Mouse (Mus musculus) kidney, postnatal 14 days (tissue): ENCODE data around the gene C5ar1.
A peak's percentile ranks its signal among the peaks of the same experiment; 100 is the strongest.
"Not testable (repeated sequence)": the region's sequence is repeated elsewhere in the genome, so short reads cannot be mapped to it uniquely, and the experiment has no call there.

Source experiments
- DNase-seq: peaks from one replicate; pipeline ENCODE4 v3.0.0; 2022; ENCODE audit warnings: mixed read lengths

C5ar1 gene

DNA sequence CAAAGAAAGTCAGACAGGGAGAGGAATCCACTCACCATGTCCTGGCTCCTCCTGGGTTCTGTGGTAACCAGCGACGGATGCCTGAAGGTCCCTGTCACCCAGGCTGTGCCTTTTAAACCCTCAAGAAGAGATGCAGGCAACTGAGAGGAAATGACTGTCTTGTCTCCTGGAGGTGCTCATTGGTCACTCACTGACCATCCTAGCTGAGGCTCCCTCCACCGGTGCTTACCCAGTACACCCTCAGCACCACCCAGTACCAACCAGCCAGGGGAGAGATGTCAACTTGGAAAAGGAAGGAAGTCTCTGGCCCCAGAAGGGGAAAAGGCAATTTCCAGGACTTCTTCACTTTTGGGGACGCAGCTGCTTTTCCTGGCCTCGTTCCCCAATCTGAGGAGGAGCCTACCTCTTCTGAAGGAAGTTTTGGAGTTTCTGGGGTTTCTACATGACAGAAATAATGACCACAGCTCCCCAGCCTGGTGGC lies at the start of gene C5ar1:
Gene C5ar1 (minus strand): TSS at position 431 of the 481 bp plus-strand sequence.
- no peak for DNase-seq

DNA sequence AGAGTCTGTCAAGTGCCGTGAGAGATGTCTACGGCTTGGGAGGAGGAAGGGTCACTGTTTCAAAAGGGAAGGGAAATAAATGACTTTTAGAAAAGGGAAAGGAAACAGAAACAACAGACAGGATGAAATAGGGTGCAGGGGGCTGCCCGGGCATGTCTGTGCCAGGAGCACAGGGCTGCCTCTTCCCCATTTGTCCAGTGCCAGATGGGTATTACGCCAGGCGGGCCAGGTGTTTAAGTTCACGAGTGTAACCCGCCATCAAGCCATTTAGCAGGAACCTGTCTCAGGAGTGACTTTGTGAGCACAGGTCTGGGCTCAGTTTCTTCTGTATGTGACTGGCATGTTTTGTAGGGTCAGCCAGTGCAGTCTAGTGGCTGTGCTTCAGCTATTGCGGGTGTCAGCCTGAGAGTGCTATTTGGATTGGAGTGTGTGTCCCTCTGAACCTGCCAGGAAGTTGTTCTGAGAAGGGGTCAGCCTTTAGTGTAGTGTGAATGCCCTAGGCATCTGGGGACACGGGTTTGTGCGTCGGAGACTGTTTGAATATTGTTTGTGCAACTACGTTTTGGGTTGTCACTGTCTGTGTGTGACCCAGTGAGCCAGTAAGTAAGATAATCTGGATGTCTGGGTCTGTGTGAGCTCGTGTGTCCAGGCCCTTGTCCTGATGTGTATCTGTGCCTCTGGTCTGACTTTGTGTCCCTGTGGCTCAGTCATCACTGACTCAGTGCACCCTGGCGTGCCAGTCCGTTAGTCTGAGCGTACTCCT lies 49.4 kb upstream of the C5ar1 start:
- DNase-seq, result no peak

DNA sequence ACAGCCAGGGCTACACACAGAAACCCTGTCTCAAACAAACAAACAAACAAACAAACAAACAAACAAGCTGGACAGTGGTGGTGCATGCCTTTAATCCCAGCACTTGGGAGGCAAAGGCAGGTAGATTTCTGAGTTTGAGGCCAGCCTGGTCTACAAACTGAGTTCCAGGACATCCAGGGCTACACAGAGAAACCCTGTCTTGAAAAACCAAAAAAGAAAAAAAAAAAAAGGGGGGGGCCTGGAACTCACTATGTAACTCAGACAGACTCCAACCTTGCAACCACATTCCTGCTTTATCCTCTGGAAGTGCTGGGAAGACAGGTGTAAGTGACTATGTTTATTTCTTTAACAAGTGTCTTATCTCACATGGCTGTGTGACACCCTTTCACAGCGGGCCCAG lies 48.8 kb upstream of the C5ar1 start, which contains the start of gene Bbc3:
Gene Bbc3 (plus strand): TSS at position 301 of the 400 bp plus-strand sequence.
- not testable (repeated sequence) for DNase-seq

DNA sequence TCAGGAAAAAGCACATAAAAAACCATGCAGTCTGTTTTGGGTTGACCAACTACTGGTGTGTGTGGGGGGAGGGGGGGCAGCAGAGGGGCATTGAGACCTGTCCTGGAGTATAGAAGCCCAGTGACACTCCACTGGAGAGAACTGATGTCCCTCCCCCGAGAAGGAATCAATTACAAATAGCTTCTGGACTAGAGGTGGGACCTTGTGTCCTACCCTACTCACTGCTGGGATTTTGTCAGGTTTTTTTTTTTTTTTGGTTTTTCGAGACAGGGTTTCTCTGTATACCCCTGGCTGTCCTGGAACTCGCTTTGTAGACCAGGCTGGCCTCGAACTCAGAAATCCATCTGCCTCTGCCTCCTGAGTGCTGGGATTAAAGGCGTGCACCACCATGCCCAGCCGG lies 47.8 kb upstream of the C5ar1 start:
- DNase-seq, result not testable (repeated sequence)

DNA sequence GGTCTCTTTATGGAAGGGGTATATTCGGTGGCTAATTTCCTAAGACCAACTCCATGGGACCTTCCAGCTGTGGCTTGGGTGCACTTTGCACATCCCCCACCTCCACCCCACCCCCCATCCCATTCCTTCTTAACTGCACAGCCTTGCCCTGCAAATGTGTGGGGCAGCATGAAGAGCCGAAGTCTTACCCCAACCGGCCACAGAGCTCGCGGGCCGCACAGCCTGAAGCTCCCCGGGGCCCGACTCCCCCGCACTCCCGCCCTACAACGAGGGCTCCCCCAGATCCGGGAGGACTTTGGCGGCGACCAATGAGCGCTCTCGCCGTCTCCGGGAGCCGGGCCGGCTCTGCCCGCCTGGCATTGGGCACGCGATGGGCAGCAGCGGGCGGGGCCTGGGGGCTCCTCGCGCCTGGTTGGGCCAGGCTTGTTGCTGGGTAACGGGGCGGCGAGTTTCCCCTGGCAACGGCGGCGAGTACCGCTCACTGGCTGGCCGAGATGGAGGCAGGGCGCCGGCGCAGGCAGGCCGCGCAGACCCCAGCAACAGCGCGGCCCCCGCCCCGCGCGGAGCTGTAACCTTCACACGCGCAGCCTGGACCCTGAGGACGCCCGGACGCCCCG lies 40.2 kb upstream of the C5ar1 start:
- DNase-seq, result peak; percentile 91

DNA sequence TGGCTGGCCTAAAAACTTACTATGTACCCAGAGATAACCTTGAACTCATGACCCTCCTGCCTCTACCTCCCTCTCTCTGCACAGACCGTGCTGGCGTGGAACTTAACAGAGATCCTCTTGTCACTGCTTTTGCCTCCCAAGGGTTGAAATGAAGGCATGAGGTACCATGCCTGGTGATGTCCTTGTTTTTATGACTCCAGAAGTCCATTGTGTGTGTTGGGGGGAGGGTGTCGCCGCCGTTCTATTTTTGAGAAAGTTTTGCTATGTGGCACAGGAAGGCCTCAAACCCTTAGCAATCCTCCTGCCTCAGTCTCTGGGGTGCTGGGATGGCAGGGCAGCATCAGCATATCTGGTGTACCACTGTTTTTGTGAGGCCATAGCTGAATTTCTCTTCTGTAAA lies 39.6 kb upstream of the C5ar1 start:
- no peak for DNase-seq

DNA sequence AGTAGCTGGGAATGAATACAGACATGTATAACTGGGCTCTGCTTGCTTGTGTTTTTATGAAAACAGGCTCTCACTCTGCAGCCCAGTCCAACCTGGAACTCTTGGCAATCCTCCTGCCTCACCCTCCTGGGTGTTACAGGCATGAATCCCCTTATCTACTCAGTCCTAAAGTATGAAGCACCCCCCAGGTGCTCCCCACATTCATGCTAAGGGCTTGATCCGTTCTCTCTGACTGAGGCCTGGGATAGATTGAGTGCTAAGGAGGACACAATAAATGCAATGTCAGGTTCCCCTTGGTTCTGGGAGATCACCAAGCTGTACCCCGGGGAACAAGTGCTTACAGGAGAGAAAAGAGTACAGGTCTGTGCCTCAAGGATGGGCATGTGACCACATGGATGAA lies 38.3 kb upstream of the C5ar1 start:
- no peak for DNase-seq

DNA sequence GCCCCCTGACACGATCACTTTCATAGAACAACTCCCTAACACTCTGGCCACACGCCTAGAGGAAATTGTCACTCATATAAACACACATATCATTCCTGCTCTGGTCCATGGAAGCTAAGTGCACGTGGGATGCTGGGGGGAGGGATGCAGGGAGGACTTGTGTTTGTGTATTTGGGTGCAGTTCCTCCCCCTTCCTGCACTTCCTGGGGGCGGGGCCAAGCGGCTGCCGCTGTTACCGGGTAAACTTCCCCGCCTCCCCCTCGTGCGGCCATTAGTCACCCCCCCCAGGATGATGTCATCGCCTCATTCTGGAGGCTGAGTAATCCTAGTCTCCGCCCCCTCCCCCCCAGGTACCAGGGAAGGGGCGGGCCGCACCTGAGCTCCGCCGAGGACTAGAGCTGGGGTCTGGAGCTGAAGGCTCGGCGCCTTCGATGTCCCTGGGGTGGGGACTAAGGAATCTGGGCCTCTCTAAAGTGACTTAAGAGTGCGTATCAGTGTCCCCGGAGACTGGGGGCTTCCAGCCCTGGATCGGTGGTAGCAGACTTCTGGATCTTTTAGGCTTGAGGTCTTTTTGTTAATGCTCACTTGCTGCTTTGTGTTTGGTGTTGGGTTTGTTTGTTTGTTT lies 37.5 kb upstream of the C5ar1 start:
- DNase-seq, result peak; percentile 92

DNA sequence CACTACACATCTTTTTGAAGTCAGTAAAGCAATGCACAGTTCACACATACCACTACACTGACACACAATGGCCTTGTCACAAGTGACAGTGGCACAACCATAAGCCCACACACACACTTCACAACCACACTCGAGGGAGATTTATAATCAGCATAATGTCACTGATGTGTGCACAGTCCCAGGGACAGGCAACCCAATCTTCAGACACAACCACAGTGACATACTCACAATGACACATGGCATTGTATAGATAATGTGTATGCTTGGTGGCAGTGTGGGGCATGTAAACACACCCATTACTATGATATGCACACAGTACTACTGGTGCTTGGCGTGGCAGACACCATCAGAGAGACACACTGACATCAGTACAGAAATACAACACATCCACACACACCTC lies 36.8 kb upstream of the C5ar1 start:
- DNase-seq, result no peak

DNA sequence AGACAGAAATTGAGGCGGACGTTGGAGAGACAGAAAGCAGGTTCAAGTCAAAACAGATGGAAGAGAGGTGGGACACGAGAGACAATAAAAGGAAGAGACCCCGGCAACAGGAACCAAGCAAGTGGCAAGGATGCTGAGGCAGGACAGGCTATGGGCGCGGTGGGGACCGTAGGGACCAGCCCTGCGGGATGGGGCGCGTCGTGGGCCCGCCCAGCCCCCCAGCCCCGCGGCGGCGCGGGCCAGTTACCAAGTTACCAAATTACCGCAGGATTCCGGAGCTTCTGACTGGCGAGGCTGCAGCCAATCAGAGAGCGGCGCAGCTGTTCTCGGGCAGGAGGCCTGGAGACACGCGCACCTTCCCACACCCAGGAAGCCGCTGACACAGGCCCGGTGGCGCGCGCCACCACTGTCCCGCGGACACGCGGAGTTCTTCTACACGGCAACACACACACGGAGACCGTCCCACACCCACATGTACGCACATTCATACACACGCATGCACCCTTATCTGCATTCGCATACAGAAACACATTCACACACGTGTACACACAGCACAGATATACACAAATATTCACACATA lies 36.1 kb upstream of the C5ar1 start:
- DNase-seq, result peak; percentile 88

DNA sequence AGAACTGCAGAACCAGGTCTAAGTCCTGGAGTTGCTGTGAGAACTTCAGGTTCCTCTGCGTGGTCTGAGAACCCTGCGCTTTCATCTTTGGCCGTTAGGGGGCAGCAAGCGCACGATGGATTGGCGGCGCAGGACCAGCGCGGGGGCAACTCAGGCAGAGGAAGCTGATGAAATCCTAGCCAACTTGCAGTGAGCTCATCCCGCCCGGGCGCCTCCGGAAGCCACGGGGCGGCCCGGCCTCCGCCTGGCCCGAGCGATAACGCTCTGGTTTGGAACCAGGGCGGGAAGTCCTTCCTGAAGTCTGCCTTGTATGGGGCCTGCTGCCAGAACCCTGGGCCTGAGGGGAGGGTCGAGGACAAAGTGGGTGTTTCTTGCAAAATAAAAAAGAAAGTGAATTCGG lies 35.5 kb upstream of the C5ar1 start:
- DNase-seq, result peak; percentile 95

DNA sequence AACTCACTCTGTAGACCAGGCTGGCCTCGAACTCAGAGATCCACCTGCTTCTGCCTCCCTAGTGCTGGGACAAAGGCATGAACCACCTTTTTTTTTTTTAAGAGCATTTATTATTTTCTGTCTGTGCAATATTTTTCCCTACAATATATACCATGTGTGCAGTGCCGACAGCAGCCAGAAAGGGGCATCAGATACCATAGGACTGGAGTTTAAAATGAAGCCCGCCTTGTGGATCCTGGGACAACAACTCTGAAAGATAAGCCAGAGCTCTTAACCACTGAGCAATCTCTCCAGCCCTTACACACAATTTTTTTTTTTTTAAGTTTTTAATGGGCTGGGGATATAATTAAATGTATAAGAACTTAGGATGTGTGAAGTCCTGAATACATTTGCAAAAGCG lies 35.0 kb upstream of the C5ar1 start:
- peak; percentile 56 for DNase-seq

DNA sequence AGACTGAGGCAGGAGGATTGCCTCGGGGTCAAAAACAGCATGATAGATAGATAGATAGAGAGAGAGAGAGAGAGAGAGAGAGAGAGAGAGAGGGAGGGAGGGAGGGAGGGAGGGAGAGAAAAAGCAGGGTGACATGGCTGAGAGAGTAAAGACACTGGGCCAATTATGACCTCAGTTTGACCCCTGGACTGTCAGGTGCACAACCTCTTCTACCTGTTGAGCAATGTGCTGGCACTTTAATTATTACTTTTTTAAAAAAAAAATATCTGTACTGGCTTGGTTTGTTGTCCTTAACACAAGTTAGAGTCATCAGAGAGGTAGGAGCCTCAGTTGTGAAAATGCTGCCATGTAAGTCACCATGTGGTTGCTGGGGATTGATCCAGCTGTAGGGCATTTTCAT lies 28.5 kb upstream of the C5ar1 start:
- DNase-seq, result no peak

DNA sequence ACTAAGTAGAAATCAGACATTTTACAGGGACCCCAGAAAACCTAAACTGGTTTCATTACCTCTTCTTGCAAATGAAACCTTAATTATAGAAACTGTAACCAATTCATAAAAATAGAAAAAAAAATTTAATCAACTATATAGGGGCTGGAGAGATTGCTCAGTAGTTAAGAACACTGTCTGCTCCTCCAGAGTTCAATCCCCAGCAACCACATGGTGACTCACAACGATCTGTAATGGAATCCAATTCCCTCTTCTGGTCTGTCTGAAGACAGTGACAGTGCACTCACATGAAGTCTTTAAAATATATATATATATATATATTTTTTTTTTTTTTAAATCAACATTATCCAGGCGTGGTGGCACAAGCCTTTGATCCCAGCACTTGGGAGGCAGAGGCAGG lies 27.7 kb upstream of the C5ar1 start:
- DNase-seq, result no peak

DNA sequence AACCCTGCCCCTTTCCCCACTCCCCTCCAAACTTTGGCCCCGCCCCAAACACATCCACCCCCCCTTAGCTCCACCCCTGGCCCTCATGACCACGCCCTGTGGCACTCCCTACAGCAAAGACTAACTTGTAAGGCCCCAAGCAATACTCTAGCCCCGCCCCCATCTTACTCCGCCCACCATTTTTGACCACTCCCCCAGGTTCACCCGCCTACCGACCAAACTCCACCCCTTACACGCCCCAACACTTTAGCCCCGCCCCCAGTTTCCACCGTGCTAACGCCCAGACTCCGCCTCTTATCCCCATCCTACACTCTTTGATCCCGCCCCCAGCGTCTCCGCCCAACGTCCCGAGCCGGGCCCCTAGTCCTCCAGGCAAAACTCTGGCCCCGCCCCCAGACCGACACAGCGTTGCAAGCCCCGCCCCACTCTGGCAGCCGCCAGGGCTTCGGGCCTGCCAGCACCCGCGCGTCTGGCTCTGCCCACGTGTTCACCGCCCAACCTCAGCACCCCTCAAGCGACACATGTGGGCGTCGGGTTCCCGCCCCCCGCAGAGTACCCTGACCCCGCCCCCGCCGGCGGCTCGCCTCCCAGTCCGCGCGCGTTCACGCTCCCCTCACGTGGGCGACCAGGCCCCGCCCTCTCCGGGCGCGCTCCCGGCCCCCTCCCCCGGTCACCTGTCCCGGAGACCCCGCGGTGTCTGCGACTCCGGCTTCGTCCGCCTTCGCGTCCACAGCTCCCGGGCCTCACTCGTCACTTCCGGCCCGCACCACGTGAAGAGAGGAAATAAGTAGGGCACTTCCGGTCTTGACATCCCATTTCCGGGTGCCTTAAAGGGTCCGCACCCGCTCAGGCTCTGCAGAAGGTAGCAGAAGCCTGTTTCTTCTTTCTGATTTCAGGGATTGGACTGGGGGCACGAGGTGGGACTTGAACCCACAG lies 27.0 kb upstream of the C5ar1 start, which contains the start of gene Ccdc9:
Gene Ccdc9 (minus strand): TSS at position 770 of the 936 bp plus-strand sequence.
- DNase-seq, result peak; percentile 100

DNA sequence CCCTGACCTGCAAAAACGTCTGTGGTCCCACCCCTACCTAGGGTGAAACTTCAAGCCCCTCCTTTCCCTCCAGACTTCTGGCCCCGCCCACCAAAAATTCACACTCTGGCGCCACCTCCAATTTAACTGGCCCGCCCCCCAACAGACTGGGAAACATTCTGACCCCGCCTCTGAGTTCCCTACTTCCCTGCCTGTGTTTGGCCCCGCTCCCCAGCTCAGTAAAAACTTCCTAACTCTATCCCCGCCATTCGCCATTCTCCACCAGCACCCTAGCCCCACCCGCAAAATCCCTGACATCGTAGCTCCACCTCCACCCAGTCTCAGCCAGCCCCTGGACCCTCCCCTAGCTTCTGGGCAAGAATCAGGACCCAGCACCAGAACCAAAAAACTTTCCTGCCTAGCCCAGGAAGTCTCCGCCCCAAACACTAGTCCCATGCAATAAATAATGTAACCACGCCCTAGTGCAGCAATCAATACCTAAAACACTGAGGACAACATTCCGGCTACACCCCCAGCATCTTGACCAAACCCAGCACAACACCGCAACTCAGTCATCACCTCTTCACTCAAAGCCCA lies 26.2 kb upstream of the C5ar1 start:
- peak; percentile 88 for DNase-seq

DNA sequence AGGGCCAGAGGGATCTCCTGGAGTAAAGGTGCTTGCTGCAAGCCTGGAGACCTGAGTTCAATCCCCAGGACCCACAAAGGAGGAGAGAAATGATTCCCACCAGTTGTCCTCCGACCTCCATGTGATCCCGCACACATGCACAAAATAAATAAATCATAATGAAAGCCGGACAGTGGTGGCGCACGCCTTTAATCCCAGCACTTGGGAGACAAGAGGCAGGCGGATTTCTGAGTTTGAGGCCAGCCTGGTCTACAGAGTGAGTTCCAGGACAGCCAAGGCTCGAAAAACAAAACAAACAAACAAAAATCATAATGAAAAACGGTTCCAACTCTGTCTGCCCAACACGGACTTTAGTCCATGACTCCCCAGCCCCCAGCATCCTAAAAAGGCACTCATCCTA lies 25.6 kb upstream of the C5ar1 start:
- no peak for DNase-seq

DNA sequence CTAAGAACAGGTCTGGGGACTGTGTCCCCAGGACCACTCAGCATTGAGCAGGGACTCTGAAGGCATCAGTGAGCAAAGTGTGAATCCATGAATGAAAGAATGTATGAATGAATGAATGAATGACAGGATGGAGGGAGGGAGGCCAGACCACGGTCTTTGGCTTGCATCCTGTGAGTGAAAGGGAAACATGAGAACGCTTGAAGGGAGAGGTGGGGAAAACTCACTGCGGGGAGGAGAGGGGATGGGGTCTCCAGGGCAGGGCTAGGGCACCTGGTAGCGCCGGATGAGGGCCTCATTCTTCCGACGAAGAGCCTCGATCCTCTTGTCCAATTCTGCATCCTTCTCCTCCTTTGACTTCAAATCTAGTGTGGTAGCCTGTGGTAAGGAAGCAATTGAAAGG lies 24.7 kb upstream of the C5ar1 start:
- no peak for DNase-seq

DNA sequence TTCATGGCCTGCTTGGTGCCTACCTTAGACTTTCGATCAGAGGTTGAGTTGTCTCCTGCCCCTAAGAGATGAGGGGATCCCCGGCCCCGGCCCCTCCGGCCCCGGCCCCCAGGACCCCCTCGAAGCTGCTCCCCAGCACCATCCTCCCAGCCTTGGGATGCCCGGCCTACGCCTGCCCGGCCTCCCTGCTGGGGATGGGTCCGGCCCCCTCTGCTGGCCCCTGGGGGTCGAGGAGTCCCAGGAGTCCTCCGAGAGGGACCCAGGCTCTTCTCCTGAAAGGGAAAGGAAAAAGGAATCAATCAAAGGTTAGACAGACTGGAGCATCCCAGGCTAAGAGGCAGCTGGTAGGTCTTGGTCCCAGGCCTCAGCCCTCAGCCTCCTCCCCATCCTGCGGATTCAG lies 23.0 kb upstream of the C5ar1 start:
- no peak for DNase-seq

DNA sequence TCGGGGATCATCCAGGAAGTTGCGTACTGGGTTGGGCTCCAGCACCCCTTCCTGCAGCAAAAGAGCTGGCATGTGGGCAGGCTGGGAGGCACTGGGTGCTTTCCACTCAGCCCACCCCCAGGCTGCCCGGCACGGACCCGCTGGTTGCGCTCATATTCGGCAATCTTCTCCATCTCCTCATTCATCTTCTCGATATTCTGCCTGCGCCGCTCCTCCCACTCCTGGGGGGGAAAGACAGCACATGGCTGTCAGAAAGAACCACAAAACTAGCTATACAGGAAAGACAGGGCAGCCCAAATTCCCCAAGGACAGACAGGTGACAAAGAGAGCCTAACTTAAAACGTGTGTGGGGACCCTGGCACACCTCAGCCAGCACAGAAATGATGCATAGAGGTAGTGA lies 21.4 kb upstream of the C5ar1 start:
- no peak for DNase-seq

DNA sequence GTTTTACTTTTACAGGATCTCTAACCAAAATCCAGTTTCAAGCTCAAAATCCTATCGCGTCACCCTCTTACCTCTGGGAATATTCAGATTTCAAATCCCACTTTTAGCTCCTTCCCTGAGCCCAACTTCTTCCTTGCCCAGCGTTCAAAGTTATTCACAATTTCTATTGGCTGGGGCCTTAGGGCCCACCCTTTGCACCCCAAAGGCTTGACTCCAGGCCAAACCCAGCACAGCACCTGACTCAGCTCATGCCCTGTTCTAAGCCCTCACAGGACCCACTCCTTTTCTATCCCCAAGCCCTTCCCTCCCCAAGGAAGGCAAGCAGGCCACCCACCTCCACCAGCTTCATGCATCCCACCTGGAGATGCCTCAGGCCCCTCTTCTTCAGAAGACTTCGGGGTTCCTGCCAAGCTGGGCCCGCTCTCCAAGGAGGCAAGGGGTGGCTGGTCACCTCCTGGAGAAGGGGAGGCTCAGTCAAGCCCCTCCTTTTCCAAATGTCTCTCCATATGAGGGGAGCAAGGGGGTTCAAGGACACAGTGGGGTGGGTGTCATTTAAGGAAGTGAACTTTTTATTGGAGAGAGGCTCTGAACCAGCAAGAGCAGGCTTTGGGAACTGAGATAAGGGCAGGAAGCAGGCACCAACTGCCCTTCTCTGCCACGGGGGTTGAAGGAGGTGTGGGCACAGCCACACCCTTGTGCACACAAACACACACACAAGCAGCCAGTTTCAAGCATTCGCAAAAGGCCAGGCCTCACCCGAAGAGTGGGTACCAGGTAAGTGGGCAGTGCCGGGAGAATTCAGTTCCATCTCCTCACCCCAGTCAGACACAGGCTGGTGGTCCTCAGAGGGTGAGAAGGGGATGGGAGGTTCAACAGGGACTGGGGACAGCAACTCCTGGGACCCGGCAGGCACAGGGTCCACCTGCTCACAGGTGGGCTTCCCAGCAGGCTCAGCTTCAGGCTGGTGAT lies 15.9 kb upstream of the C5ar1 start:
- no peak for DNase-seq
